Mouse (Mus musculus) right cerebral cortex, postnatal 14 days (tissue): Measurements from ENCODE around the gene Nkx2-5.

ENCODE experiments used
- DNase-seq: peaks from one replicate; pipeline ENCODE4 v3.0.0; 2022

Gene Nkx2-5

DNA sequence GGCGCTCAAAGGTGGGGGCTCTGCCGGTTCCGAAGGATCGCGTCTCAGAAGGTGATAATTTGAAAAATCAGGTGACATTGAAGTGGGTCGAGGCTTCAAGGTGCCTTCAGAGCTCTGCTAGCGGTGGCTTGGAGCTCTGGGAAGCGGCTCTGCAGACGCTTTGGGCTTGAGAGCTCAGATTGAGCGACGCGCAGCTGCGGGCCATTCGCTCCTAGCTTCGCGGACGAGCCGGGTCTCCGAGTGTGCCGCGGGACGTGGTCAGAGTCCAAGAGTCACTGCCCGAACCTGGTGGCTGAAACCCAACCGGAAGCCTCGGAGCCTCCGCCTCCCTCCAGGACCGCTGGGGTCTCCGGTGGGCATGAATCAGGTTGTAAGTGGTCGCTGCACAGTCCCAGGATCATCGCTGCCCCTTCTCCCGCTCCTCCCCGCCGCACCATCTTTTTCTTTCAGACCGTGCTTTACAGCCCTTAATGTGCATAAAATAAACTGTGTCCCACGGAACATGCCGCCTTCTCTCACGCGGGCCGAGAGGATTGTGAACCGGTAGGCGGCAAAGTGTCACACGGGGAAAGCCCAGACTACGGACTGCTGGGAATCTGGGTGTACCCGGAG lies 5.0 kb upstream of the Nkx2-5 start:
- no peak for DNase-seq

DNA sequence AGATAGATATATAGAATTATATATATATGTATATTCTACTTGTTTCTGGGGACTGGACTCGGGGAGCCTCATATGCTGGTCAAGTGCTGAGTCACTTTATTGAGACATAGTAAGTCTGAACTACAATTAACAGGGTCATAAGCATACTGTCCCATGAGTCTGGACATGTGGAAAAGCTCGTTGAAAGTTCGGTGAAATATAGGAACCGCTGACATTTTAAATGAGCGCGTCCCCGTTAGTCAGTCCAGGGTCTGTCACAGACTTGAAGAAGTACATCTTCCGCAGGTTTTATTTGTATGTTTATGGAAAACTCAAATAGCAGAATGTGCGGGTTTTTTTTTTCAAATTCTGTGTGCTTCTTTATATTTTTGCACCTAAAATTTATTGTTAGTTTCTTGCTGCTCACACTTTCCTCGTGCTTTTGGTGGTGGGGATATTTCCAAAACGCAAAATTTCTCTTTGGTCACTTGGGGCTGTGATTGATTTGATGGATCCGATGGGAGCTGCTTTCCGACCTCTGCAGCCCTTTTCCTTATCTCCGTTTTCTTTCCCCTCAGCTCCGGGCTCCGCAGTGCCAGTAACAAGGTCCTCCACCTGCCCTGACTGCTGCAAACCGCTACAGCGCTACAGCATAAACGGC lies 4.4 kb upstream of the Nkx2-5 start:
- DNase-seq: no peak

DNA sequence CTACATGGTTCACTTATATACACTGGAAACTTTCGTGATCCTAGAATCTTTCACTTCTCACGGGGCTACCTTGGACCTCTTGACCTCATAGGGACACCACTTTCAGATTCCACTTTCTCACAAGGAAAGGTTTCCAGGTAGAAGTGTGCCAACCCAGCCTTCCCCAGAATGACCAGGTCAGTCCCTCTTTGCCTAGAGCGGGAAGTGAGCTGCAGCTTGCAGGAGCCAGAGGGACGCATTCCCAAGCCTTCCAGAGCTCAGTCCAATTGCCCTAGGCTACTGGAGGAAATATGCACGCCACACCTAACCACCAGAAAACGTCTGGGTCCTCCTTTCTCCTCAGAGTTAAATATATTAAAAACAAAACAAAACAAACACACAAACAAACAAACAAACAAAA lies 3.4 kb upstream of the Nkx2-5 start:
- no peak for DNase-seq

DNA sequence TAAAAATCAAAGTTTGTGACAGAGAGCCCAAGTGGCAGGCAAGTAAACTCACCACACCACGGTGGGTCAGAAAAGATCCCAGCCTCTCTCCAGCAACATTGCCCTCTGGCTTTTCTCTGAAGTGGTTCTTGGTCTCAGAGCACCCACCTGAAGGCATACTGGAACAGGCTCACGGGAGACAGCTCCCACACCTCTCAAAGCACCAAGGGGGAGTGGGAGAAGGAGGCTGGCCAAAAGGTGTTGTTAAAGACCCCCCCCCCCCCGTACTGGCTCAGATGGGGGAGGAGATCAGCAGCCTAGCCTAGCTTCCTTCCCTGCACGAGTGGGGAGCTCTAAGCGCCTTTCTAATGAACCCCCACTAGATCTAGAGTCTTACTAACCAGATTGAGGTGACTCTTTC lies 3.0 kb upstream of the Nkx2-5 start:
- no peak for DNase-seq

DNA sequence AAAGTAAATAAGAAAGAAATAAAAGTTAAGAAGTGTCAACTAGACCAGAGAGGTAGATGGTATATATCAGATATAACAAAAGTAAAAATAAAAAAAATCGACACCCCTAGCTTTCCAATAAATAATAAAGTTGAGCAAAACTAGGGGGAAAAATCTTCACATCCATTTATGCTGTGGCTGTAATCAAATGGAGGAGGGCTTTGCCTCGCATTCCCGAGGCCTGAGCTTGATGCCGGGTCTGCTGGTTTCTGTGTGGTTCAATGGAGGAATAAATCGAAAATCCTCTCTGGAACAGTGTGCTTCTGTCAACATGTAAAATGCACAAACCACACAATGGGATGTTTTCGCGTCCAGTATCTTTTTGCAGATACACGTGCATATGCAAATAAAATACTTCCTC lies 1.6 kb upstream of the Nkx2-5 start:
- no peak for DNase-seq

DNA sequence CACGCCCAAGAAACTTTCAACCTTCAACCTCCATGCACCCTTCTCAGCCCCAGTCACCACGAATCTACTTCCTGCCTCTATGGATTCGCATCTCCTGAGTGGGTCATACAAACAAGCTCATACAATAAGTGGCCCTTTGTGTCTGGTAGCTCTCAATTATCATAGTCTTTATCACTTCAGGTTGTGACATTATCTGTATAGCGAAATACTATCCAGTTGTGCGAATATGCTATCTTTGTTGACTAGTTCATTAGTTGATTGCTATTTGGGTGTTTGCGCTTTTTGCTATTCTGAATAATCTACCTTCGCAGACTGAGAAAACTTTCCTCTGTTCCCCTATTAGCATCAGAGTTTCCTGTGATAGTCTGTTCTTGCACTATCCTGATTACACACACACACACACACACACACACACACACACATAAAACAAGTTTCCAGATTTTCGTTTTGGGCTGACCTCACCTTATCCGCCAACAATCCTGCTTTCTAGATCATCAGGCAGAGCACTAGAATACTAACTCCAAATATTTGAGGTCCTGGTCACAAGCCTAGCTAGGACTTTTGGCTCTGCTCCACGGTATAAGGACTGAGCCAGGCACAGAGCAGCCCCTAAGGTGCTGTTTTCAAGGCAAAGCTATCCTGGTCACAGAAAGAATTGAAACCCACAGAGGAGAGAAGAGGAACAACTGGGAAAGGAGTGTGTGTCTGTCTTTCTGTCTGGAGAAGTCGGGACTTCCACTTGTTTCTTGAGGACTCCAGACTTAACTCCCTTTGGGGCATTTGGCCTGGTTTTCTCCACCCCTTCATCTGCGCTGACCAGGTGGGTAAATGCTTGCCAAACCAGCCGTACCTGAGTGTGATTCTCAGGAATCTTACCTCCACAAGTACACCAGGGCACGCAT lies 591 bp upstream of the Nkx2-5 start:
- DNase-seq: no peak

DNA sequence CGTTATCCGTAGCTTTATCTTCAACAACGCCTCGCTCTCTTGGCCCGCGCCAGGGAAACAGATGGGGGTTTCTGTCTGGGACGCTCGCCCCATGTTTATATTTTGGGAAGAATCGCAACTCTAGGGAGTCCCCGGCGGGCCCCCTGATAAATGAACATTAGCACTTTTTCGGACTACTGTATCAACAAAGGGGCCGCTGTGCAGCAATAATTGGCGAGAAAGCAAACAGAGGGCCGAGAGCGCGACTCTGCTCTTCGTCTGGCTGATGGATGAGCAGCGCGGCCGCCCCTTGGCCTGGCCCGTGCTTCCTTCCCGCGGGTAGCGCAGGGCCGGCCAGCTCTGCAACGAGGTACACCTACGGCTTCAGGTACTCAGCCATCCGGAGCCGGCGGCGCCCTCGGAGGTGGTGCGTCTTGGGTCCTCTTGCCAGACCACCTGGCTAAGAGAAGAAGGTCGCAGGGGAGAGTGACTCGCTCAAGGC lies 398 bp downstream of the Nkx2-5 start:
- DNase-seq: no peak

DNA sequence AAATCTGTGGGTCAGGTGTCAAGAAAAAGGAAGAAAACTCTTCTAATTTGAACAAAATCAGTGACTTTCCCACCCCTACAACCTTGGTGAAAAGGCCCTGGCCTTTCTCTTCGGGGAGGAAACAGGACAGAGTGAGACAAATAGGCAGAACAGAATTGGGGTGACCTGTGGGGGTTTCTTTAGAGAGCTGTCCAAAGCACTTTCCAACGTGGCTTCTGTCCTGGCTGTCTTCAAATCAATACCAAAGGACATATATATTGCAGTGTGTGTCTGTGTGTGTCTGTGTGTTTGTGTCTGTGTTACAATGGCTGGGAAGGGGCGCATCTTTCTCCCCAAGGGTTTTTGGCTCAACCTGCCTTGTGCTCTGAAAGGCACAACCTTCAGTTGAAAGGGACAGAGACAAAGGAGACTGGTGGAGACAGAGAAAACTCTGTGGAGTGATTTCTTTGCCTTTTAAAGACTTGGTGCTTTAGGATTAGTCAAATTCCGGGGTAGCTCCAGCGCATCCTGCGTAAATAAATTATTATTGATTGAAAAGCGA lies 1.0 kb downstream of the Nkx2-5 start:
- DNase-seq: no peak

DNA sequence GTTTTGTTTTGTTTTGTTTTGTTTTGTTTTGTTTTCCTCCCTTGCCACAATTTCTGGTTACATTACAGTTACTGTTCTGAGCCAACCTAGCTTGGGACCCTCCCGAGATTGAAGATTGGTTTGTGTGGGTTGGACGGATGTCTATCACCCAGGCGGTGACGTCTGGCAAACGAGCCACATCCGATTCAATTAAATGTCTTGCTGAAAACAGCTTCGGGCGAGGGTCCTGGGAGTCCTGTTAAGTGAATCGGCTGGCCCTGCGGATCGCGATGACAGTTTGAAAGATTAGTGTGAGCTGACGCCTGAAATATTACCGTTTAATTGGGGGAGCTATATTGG lies 1.6 kb downstream of the Nkx2-5 start:
- DNase-seq: no peak

DNA sequence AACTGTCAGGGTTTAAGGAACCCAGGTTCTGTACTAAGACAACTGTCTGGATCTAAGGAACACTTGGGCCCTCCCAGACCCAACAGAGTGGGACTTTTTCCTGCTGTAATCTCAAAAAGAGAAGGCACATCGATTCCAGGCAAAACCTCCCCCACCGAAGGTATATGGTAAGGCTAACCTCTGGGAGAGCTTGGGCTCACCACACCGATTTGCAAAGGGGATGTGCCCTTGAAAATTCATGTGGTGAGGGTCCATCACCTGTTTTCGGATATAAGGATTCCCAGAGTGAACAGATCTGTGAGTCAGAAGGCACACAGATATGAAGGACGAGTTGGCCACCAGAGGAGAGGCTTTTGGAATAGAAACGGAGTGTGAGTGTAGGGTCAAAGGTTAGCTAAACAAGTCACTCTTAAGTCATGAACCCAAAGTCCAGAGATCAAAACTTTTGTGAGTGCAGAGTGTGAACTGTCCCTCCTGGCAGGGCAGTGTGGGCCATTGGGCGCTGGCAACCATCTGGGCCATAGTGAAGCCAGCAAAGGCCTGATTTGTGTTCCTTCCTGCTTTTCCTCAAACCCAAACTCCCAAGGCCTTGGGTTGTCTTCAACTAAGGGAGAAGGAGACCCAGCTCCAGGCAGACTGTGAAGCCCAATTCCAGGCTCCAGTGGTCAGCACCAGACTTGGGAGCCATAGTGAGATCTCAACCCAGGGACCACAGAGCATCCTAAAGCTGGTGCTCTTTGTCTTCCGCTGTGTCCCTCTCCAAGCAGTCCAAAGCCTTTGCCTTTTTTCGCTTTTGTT lies 2.2 kb downstream of the Nkx2-5 start:
- no peak for DNase-seq

DNA sequence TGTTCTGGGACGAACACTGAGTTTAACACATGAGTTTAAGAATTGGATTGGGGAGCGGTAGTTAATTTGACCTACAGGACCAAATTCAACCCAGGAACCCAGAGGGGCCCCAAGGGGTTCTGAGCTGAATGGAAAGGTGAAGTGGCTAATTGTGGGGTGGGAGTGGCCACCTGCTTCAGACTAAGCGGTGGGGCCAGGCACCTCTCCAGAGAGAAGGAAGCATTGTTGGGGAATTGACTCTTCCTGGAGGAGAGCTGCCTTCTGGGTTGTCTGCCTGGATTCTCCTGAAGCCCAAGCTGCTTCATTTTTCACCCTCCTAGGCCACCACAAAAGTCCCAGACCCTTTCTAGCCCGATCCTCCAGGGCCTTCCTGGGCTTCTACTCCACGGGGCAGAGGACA lies 2.8 kb downstream of the Nkx2-5 start:
- no peak for DNase-seq

DNA sequence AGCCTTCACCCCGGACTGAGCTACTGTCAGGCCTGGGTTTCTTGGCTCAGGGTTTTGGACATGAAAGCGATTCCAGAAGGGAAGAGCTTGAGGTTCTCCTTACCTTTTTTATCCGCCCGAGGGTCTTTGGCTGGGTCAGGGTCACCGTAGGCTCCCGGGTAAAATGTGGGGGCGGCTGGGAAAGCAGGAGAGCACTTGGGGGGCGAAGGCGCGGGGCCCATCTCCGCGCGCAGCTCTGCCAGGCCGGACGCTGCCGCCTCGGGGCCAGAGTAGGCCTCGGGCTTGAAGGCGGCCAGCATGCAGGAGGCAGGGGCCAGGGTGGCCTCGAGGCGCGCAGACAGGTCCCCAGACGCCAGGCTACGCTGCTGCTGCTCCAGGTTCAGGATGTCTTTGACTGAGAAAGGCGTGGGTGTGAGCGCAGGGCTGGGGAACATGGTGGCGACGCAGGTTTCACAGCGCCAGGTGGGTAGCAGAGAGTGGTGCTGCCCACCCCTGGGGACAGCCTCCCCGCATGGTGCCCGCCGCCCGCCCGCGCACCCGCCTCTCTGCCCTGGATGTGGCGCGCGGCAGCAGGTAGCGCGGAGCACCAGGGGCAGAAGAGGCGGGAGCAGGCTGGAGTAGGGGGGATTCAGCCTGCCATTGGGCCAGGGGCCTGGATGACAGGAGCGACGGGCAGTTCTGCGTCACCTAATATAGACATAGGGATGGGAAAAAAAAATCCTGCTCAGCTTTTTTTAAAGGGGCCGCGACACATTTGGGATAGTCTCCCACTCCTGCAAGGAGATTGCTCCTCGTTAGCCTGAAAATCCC lies 3.7 kb downstream of the Nkx2-5 start:
- no peak for DNase-seq

DNA sequence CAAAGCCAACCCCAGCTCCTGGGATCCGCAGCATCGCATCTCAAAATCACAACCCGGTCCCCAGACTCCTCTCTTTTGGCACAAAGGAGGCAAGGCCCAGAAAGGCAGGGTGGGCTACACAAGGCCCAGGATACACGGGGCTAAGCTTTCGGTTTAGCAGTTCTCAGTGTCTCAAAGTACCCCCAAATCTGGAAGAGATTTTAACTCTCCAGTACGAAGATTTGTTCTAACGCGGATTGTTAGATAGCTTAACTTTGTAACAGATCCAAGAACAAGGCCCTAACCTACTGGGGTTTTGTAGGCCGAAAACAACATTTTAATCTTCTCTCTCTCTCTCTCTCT lies 4.4 kb downstream of the Nkx2-5 start:
- DNase-seq: no peak

DNA sequence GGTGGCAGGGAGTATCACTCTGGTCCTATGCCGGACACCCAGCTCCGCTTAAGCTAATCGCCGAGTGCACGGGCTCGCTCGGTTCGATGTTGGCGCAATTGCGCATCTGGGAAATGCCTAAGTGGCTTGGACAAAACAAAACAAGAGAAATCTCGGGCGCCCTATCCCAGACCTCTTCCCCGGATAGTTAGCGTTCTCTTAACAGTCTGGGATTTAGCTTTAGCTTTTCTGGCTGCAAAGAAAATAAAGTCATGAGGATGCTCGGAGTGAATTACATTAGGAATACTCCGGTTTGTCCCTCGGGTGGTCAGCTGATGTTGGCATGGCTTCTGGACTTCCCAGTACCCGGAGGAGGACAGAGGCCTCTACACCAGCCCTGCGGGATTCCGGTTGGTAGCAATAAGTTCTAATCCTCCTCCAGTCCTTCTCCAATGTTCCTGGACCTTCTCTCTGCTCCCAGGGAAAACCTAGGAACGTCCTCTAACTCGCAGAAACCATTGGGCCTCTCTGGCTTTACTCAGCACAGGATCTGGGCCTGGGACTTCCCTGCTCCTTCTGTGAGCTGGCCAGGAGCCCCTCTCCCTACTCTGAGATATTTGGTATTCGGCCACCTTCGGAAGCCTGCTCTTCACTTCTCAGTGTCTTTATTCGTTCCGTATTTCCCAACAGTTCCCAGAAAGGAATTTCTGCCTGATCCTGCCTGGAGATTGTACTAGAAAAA lies 4.9 kb downstream of the Nkx2-5 start:
- no peak for DNase-seq

DNA sequence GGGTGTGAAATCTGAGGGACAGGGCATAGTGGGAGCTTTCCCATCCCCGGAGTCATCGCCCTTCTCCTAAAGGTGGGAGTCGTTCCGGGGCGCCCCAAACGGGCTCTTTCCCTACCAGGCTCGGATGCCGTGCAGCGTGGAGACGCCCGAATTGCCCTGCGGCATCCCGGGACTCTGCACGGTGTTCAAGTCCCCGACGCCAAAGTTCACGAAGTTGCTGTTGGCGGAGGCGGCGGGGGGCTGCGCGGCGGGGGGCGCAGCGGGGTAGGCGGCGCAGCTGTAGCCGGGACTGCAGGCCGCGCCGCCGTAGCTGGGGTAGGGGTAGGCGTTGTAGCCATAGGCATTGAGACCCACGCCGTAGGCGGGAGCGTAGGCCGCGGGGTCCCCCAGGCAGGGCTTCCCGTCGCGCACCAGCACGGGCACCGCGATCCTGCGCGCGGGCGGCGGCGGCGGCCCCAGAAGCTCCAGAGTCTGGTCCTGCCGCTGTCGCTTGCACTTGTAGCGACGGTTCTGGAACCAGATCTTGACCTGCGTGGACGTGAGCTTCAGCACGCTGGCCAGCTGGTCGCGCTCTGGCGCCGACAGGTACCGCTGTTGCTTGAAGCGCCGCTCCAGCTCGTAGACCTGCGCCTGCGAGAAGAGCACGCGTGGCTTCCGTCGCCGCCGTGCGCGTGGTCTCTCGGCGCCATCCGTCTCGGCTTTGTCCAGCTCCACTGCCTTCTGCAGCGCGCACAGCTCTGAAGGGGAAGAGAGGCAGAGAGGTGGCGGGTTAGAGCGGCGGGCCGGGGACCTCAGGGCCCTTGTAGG lies 5.7 kb downstream of the Nkx2-5 start:
- DNase-seq: no peak

DNA sequence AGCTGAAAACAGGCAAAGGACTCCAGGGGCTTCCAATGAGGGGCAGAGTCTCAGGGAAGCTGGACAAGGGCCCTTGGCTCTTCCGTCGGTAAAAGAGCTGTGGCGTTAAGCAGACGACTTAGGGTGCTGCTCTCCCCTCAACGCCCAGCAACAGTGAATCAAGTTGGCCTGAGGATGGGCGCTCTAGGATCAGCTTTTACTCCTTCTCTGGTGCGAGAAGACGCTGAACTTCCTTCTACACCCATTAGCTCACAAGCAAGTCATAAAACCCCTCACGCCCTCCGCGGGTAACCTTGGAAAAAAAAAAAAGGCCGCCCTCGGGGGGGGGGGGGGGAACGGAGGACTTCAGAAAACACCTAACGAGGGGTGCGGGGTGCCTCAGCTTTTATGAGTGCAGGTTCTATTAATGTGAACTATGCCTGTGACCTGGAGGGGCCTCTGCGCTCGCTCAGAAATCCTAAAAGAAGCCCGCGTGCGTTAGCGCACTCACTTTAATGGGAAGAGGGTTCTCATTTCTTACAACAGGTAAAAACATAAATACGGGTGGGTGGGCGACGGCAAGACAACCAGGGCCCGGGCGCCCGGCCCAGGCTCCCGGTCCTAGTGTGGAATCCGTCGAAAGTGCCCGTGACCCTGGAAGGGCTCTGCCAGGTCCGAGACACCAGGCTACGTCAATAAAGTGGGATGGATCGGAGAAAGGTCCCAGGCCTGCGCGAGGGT lies 6.5 kb downstream of the Nkx2-5 start:
- DNase-seq: no peak

DNA sequence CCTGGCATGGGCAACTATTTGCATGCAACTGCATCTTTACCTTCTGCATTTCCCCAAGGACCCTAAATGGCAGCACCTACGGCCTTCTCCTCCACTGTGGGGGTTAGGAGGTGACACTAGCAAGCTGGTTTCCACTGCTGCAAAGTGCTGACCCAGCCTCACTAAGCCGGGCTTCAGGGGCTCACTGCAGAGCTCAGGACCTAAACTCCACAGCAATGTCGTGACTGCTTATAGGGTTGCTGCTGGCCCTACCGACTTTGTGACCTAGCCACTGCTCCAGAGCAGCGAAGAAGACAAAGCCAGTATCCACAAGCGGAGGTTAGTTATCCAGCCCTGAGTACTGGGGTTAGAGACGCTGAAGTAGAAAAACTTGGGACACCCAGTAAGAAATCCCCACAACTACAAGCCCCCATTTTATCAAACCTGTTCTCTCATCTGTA lies 7.2 kb downstream of the Nkx2-5 start:
- DNase-seq: no peak

DNA sequence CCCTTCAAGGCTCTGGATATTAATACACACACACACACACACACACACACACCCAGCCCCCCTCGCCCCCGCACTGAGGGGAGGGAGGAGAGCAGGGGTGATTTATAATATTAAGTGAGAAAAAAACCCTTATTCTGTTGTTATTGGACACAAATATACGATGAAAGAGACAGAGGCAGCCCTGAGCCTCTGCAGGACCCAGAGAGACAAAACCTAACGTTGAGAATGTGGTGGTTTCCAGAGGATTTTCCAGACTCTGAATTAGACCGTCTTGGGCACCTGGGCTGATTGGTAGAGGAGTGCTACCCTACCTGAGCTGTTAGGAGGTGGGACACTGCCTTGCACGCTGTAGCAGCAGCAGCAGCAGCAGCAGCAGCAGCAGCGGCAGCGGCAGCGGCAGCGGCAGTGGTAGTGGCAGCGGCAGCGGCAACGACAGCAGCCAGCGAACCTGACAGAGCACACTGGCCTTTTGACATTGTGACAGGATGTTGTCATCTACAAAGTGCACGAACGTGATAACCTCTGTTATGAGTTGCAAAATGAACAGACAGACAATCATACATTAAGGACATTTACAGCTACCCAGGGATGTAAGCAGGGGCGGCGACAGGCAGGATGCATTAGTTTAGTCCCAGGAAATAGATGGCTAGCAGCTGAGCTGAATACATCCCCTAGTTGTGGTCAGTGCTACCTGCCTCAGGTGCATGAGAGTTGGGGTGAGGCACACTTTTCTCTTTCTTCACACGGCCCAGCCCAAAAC lies 7.8 kb downstream of the Nkx2-5 start:
- no peak for DNase-seq

DNA sequence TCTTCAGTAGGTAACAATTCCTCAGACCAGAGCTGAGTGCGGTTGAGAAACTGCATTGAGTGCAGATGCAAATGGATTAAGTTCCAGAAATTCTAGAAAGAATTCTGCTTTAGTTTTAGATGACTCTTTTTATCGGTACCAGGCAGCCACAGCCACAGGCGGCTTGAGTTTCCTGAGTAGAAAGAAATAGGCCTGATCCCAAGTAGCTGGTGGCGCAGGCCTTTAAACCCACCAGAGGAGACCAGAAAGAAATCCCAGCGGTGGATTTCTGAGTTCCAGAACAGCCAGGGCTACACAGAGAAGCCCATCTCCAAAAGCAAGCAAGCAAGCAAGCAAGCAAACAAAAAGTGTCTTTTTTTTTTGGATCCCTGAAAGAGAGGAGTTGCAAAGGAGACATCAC lies 8.4 kb downstream of the Nkx2-5 start:
- DNase-seq: no peak
